Mouse (Mus musculus) neural tube, embryonic 14.5 days (tissue): ENCODE data around the gene Gbp2b. TPM values are rescaled to one million over a fixed set of nuclear protein-coding genes. Genes with fewer than 3 reads are reported as not detected.

Experiments used
- ATAC-seq: fragments of 200-750 bp; cut with Nextera tagmentation; 2 replicates; pipeline ENCODE4 v1.8.0; 2017; ENCODE audit warnings: low read depth, mild to moderate bottlenecking, moderate TSS enrichment, moderate library complexity
- H3K27ac ChIP-seq: fragments of 300-500 bp; sonication (generic); 2 replicates; pipeline ENCODE4 v1.5.1; 2014; ENCODE audit warnings: low read depth, mild to moderate bottlenecking, control low read depth, low read length, moderate library complexity, mixed read lengths
- H3K27me3 ChIP-seq: fragments of 300-500 bp; sonication (generic); 2 replicates; pipeline ENCODE4 v1.6.1; 2014; ENCODE audit warnings: low read length; ENCODE audit not compliant: control insufficient read depth, insufficient read depth
- H3K36me3 ChIP-seq: fragments of 300-500 bp; sonication (generic); 2 replicates; pipeline ENCODE4 v1.6.1; 2014; ENCODE audit warnings: low read length, mixed read lengths; ENCODE audit not compliant: control insufficient read depth, insufficient read depth
- H3K4me1 ChIP-seq: fragments of 300-500 bp; sonication (generic); 2 replicates; pipeline ENCODE4 v1.6.1; 2014; ENCODE audit warnings: low read length; ENCODE audit not compliant: control insufficient read depth, insufficient read depth
- H3K4me2 ChIP-seq: fragments of 300-500 bp; sonication (generic); 2 replicates; pipeline ENCODE4 v1.6.1; 2014; ENCODE audit warnings: mild to moderate bottlenecking, low read depth, low read length, control low read depth
- H3K4me3 ChIP-seq: fragments of 300-500 bp; sonication (generic); 2 replicates; pipeline ENCODE4 v1.5.1; 2014; ENCODE audit warnings: low read depth, low read length, control low read depth, mixed read lengths
- H3K9ac ChIP-seq: fragments of 300-500 bp; sonication (generic); replicated peaks from 2 replicates; pipeline ENCODE4 v1.6.1; 2014; ENCODE audit warnings: low read depth, mild to moderate bottlenecking, control low read depth, low read length, mixed read lengths
- H3K9me3 ChIP-seq: fragments of 300-500 bp; sonication (generic); 2 replicates; pipeline ENCODE4 v1.6.1; 2016; ENCODE audit warnings: low read length; ENCODE audit not compliant: control insufficient read depth
- WGBS: fragments of 180-500 bp; shearing (Covaris S2); extraction: QIAGEN DNeasy Blood & Tissue Kit; methylation state at CpG from one replicate; pipeline ENCODE4 v1.1.7; 2014; 5-methylcytosine and 5-hydroxymethylcytosine counted together
- polyA plus RNA-seq: library from polyadenylated mRNA; unstranded; fragments of >200 nt; fragmentation: Nextera tagmentation; extraction: Ambion mirVana; gene quantifications from 2 replicates; pipeline ENCODE4 v1.2.1, GENCODE M21; 2014

Gene Gbp2b
- polyA plus RNA-seq, result not detected in 2 replicates

DNA sequence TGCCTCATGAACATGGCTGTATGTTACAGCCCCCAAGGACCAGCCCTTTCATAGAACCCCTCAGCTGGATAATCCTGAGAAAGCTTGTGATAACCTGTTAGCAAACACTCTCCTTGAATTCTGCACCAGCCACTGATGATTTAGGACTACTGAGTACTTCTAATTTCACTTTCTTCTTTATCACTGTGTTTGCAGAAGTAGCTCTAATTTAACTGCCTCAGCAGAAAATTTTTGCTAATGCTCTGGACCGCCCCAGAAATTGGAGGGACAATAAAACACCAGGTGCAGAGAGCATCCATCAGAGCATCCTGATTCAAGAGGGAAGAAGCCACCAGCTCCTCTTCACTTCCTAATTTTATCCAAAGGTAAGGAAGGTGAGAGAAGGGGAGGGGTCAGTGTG lies at the start of gene Gbp2b:
Gene Gbp2b (plus strand): TSS at position 301 of the 400 bp plus-strand sequence.
- Histone ChIP-seq H3K4me2 (no peak within 1 kb of the TSS), H3K9me3 (no peaks in the 10 kb centered on the region), H3K4me1 (no peaks in the 10 kb centered on the region), H3K27ac (no peak within 1 kb of the TSS), H3K27me3 (no peaks in the 10 kb centered on the region), H3K4me3 (no peak within 1 kb of the TSS), H3K9ac (no peak within 1 kb of the TSS), H3K36me3 (no peaks in the 10 kb centered on the region)
- no peak for ATAC-seq
- WGBS, result 87% methylated on average over 1 of the region's 1 CpGs

DNA sequence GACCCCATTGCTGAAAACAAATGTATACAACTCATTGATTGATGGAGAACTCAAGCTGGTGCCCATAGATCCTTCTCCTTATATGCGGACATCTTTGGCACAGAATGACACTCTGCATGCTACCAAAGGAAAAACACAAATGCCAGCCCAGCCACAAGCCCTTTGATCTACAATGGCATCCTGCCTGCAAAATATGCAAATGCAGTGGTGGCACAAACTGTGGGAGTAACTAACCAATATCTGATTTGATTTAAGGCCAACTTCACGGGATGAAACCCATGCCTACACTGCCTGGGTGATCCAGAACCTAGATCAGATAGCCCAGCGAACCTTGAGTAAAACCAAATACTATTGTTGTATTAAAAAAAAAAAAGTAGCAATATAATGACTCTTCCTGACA lies 48.0 kb upstream of the Gbp2b start:
- Histone ChIP-seq H3K4me3 (no peak overlapping the region), H3K9me3 (no peaks in the 10 kb centered on the region), H3K27me3 (no peaks in the 10 kb centered on the region), H3K9ac (no peak overlapping the region), H3K4me1 (no peaks in the 10 kb centered on the region), H3K36me3 (no peaks in the 10 kb centered on the region), H3K4me2 (no peak overlapping the region), H3K27ac (no peak overlapping the region)
- ATAC-seq, result no peak
- WGBS, result 72% methylated on average over 3 of the region's 3 CpGs

DNA sequence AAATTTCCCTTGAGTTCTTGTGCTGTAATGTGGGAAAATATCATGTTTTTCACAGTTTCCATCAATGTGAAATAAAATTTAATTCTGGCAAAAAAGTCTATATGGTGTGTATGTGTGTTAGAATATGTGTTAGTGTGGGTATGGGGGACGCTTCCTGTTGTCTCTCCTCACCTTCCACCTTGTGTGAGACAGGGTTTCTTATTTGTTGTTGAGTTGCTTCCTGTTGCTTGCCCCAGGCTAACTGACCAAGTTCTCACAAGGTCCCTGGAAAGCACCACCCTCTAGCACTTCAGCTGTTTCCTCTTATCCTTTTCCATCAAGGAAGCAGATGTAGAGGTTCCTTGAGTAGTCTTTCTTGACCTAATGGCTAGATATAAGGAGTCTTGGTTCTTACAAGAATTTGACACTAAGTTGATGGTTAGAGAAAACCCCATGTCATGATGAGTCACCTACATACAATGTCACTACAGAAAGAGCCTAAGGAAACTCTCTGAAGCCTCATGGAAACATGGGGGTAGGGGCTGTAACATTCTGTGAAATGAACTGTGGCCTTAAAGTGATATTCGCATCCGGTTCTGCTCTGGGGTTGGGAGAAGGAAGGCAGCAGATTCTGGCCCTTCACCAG lies 44.5 kb upstream of the Gbp2b start:
- H3K36me3 ChIP-seq, result no peaks in the 10 kb centered on the region
- no peak overlapping the region for H3K27ac ChIP-seq
- no peaks in the 10 kb centered on the region for H3K27me3 ChIP-seq
- no peaks in the 10 kb centered on the region for H3K9me3 ChIP-seq
- no peak for ATAC-seq
- no peak overlapping the region for H3K4me2 ChIP-seq
- no peak overlapping the region for H3K4me3 ChIP-seq
- 86% methylated on average over 3 of the region's 3 CpGs for WGBS
- no peaks in the 10 kb centered on the region for H3K4me1 ChIP-seq
- no peak overlapping the region for H3K9ac ChIP-seq

DNA sequence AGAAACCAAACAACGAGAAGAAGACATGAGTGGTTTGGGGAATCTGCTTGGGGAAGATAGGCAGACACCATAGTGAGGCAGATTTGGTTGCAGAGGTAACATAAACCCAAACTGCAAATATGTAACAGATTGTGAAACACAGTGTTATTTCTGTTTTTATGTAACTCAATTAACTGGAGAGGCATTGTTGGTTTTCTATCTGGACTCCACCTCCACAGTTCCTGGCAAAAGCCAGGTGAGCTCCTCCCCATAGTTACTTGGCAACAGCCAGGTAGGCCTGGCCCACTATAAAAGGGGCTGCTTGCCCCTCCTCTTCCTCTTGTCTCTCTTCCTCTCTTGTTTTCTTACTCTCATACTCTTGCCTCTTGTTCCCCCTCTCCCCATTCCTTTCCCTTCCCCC lies 40.0 kb upstream of the Gbp2b start:
- no peak for ATAC-seq
- no peaks in the 10 kb centered on the region for H3K9me3 ChIP-seq
- no peaks in the 10 kb centered on the region for H3K36me3 ChIP-seq
- H3K4me3 ChIP-seq, result no peak overlapping the region
- no peaks in the 10 kb centered on the region for H3K4me1 ChIP-seq
- H3K27ac ChIP-seq, result no peak overlapping the region
- H3K27me3 ChIP-seq, result no peaks in the 10 kb centered on the region
- H3K4me2 ChIP-seq, result no peak overlapping the region
- WGBS, result 94% methylated on average over 1 of the region's 1 CpGs
- no peak overlapping the region for H3K9ac ChIP-seq

DNA sequence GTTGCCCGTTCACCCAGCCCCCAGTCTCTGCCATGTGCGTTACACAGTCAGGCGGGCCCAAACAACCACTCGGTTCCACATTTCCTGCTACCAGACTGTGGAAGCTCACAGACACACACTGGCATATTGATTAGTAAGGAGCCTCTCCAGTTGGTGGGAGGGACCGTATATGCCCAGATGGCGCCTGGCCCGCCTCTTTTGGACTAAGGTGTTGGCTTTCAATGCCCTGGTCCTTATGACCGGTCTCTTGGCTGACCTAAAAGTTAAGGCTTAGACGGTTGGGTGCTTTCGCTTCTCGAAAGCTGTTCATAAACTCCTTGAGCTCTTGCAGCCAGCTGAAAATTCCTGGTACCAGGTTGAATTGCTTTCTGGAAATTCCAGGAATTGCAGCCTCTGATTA lies 39.0 kb upstream of the Gbp2b start:
- no peak overlapping the region for H3K9ac ChIP-seq
- H3K36me3 ChIP-seq, result no peaks in the 10 kb centered on the region
- H3K4me1 ChIP-seq, result no peaks in the 10 kb centered on the region
- no peak overlapping the region for H3K4me3 ChIP-seq
- ATAC-seq, result no peak
- H3K4me2 ChIP-seq, result no peak overlapping the region
- H3K27ac ChIP-seq, result no peak overlapping the region
- H3K27me3 ChIP-seq, result no peaks in the 10 kb centered on the region
- no peaks in the 10 kb centered on the region for H3K9me3 ChIP-seq
- WGBS, result 86% methylated on average over 11 of the region's 11 CpGs

DNA sequence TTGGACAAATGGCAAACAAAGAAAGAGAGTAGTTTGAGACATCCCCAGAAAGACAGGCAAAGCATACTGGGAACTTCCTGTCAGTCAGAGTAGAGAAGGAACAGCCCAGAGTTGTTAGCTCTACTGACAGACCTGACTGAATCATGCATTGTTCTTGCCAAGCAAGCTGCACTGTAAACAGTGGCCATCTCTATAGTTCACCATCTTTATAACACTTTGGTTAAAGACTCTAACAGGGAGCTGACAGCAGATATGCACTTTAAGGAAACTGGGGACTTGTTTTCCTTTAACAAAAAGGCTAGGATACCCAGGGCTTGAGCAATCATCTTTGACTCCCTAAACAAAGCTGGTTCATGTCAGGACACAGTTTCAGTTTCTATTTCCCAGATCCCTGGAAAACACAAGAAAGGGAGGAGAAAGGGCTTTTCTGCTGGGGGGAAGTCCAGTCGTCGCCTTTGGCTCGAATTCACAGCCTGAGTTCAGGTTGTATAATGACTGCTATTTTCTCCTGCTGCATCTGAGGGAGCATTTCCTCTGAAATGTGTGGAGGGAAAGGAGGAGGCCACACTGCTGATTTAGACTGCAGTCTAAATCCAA lies 34.9 kb upstream of the Gbp2b start, which contains the start of gene Gbp3:
Gene Gbp3 (plus strand): TSS at position 395 of the 597 bp plus-strand sequence.
- no peak within 1 kb of the TSS for H3K9ac ChIP-seq
- H3K27ac ChIP-seq, result no peak within 1 kb of the TSS
- 22% methylated on average over 3 of the region's 3 CpGs for WGBS
- H3K4me2 ChIP-seq, result peak within 1 kb of the TSS; percentile 35; the same call in 1 of the 2 replicates
- no peaks in the 10 kb centered on the region for H3K9me3 ChIP-seq
- H3K4me1 ChIP-seq, result no peaks in the 10 kb centered on the region
- no peak for ATAC-seq
- H3K4me3 ChIP-seq, result no peak within 1 kb of the TSS
- no peaks in the 10 kb centered on the region for H3K27me3 ChIP-seq
- no peaks in the 10 kb centered on the region for H3K36me3 ChIP-seq

DNA sequence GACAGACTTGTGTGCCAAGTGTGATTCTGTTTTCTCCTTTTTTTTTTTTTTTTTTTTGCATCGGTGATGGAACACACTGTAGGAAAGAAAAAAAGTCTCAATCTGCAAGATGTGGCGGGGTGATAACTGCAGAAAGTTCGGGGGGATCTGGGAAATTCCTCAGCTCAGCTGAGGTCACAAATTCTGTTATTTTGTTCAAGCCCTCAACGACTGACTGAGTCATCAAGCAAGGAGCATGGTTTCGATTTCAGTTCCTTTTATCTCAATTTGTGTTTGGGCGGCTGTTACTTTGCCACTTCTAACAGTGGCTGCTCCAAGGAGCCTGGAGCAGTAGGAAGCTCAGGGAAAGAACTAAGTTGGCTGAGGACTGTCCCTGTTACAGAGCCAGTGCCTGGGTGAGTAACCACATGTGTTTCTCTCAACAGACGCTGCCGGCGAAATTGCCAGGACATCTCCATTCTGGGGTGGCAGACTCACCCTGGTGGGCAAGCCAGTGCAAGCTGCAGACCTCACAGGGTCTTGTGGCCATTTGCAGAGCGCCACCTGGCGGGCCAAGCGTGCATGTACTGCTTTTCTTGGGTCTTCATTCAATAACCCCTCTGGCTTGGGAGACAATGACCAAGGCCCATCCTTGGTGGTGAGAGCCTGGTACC lies 34.2 kb upstream of the Gbp2b start:
- Histone ChIP-seq H3K4me1 (no peaks in the 10 kb centered on the region), H3K36me3 (no peaks in the 10 kb centered on the region), H3K9me3 (no peaks in the 10 kb centered on the region), H3K27ac (no peak overlapping the region), H3K4me3 (no peak overlapping the region), H3K4me2 (peak overlapping the region; percentile 35; the same call in 1 of the 2 replicates), H3K27me3 (no peaks in the 10 kb centered on the region), H3K9ac (no peak overlapping the region)
- 24% methylated on average over 12 of the region's 12 CpGs for WGBS
- peak; percentile 74; the same call in 1 of the 2 replicates for ATAC-seq

DNA sequence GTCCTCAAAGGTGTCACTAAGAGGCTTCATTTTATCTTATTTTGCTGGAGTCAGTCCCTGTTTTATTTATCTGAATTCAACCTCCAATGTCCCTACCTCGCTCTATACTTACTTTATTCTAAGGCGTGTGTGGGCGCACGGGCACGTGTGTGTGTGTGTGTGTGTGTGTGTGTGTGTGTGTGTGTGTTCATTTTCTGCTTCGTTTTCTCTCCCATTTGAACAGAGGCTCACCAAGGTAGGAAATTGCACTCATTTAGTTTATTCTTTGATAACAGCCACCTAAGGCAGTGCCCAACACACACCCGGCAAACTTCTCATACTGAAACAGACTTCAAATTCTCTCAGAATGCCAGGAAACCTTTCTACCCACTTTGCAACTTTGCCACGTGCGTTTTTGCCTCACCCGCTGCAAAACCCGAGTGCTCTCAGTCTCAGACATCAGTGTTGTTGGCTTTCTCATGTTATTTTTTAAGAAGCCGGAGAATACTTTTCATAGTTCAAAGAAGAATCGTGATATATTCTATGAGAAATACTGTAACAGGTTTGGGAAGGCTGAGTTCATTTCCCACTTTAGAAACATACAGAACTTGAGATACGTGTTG lies 33.5 kb upstream of the Gbp2b start:
- WGBS, result 90% methylated on average over 14 of the region's 14 CpGs
- no peak for ATAC-seq
- H3K36me3 ChIP-seq, result no peaks in the 10 kb centered on the region
- H3K27me3 ChIP-seq, result no peaks in the 10 kb centered on the region
- H3K4me1 ChIP-seq, result no peaks in the 10 kb centered on the region
- H3K9ac ChIP-seq, result no peak overlapping the region
- no peak overlapping the region for H3K4me3 ChIP-seq
- no peaks in the 10 kb centered on the region for H3K9me3 ChIP-seq
- H3K4me2 ChIP-seq, result no peak overlapping the region
- no peak overlapping the region for H3K27ac ChIP-seq

DNA sequence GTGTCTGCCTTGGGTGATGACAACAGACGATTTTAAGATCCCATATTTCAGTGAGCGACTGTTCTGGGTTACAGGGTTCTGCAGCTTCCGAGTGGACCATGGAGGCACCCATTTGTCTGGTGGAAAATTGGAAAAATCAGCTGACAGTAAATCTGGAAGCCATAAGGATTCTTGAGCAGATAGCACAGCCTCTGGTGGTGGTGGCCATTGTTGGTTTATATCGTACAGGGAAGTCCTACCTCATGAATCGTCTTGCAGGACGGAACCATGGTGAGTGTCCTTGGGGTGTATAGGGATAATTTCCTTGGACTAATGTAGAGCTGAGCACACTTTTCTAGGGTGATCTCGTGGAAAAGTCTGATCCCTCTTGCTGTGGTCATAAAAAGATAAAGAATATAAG lies 33.0 kb upstream of the Gbp2b start:
- H3K36me3 ChIP-seq, result no peaks in the 10 kb centered on the region
- H3K4me2 ChIP-seq, result no peak overlapping the region
- no peaks in the 10 kb centered on the region for H3K9me3 ChIP-seq
- no peak overlapping the region for H3K4me3 ChIP-seq
- no peaks in the 10 kb centered on the region for H3K4me1 ChIP-seq
- WGBS, result 85% methylated on average over 7 of the region's 7 CpGs
- ATAC-seq, result no peak
- H3K27me3 ChIP-seq, result no peaks in the 10 kb centered on the region
- H3K9ac ChIP-seq, result no peak overlapping the region
- H3K27ac ChIP-seq, result no peak overlapping the region
